Mouse (Mus musculus) CH12.LX (cell line): ENCODE data around the gene Ddx58. TPM values are rescaled to one million over a fixed set of nuclear protein-coding genes. Genes with fewer than 3 reads are reported as not detected.

ENCODE experiments used
- DNase-seq: peaks from one replicate; pipeline ENCODE4 v3.0.0-alpha.2; 2013; ENCODE audit errors: extremely low read depth
- H3K27ac ChIP-seq: 2 replicates; pipeline ENCODE4 v1.5.1; 2012; ENCODE audit warnings: low read depth, mild to moderate bottlenecking, control low read depth, moderate library complexity; ENCODE audit not compliant: insufficient read depth
- H3K27me3 ChIP-seq: replicated peaks from 2 replicates; pipeline ENCODE3; 2012; ENCODE audit warnings: inconsistent platforms
- H3K36me3 ChIP-seq, 2 experiments: replicated peaks in 1 of 2; 2 replicates each; pipeline versions ENCODE3 to v1.6.1; 2012; ENCODE audit warnings: inconsistent platforms in 1 of 2, low read length in 1 of 2, mild to moderate bottlenecking in 1 of 2, mixed read lengths in 1 of 2, moderate library complexity in 1 of 2; ENCODE audit not compliant: control insufficient read depth in 1 of 2, insufficient read depth in 1 of 2
- H3K4me1 ChIP-seq, 2 experiments: 2 replicates each; pipeline ENCODE4 v1.6.1; 2012; ENCODE audit warnings: inconsistent platforms in 1 of 2, moderate library complexity in 1 of 2; ENCODE audit not compliant: insufficient read depth in 2 of 2, control insufficient read depth in 1 of 2
- H3K4me2 ChIP-seq: 2 replicates; pipeline ENCODE4 v1.6.1; 2012; ENCODE audit warnings: low read depth, mild to moderate bottlenecking, control low read depth; ENCODE audit not compliant: poor library complexity, insufficient read depth, severe bottlenecking
- H3K4me3 ChIP-seq, 3 experiments: fragments of 150-350 bp in 1 of 3; sonication (generic) in 1 of 3; replicated peaks in 1 of 3; 2 replicates each; pipeline versions ENCODE3 to v1.5.1; 2011 to 2012; ENCODE audit warnings: low read depth in 2 of 3, low read length in 2 of 3, mild to moderate bottlenecking in 2 of 3, moderate library complexity in 2 of 3, control low read depth in 1 of 3, improper control_type of control experiment in 1 of 3, inconsistent platforms in 1 of 3, mixed read lengths in 1 of 3; ENCODE audit not compliant: poor library complexity in 1 of 3
- H3K79me2 ChIP-seq: replicated peaks from 2 replicates; pipeline ENCODE4 v1.6.1; 2012; ENCODE audit warnings: mild to moderate bottlenecking, moderate library complexity; ENCODE audit not compliant: control insufficient read depth, poor library complexity, insufficient read depth, severe bottlenecking; ENCODE audit errors: extremely low read depth
- H3K9ac ChIP-seq: 2 replicates; pipeline ENCODE4 v1.6.1; 2012; ENCODE audit warnings: low read depth, mild to moderate bottlenecking, control low read depth, moderate library complexity; ENCODE audit not compliant: insufficient read depth
- H3K9me3 ChIP-seq: replicated peaks from 2 replicates; pipeline ENCODE3; 2012; ENCODE audit warnings: low read length, inconsistent platforms, mixed read lengths
- BHLHE40 ChIP-seq: IDR thresholded peaks from 2 replicates; pipeline ENCODE4 v1.6.1; 2011; ENCODE audit warnings: mild to moderate bottlenecking, low read depth, low read length, improper control_type of control experiment
- CHD1 ChIP-seq: IDR thresholded peaks from 2 replicates; pipeline ENCODE4 v1.6.1; 2012; ENCODE audit warnings: low read depth, low read length, improper control_type of control experiment, inconsistent platforms
- CHD2 ChIP-seq: IDR thresholded peaks from 2 replicates; pipeline ENCODE4 v1.6.1; 2011; ENCODE audit warnings: low read length, improper control_type of control experiment
- CTCF ChIP-seq, 2 experiments: IDR thresholded peaks in 1 of 2; conservative IDR thresholded peaks in 1 of 2; 2 replicates each; pipeline ENCODE4 v1.5.1; 2011 to 2012; ENCODE audit warnings: low read depth in 2 of 2, low read length in 2 of 2, improper control_type of control experiment in 1 of 2, inconsistent platforms in 1 of 2, mild to moderate bottlenecking in 1 of 2, moderate library complexity in 1 of 2
- E2F4 ChIP-seq: IDR thresholded peaks from 2 replicates; pipeline ENCODE4 v1.6.1; 2011; ENCODE audit warnings: low read depth, low read length, improper control_type of control experiment; ENCODE audit not compliant: insufficient replicate concordance
- ELF1 ChIP-seq: IDR thresholded peaks from 2 replicates; pipeline ENCODE4 v1.6.1; 2014; ENCODE audit warnings: low read depth, mild to moderate bottlenecking, inconsistent platforms, low read length, improper control_type of control experiment
- EP300 ChIP-seq: IDR thresholded peaks from 2 replicates; pipeline ENCODE4 v1.6.1; 2011; ENCODE audit warnings: low read length, improper control_type of control experiment
- ETS1 ChIP-seq: conservative IDR thresholded peaks from 2 replicates; pipeline ENCODE4 v1.6.1; 2012; ENCODE audit warnings: low read depth, mild to moderate bottlenecking, inconsistent platforms, low read length, improper control_type of control experiment, moderate library complexity
- GABPA ChIP-seq: IDR thresholded peaks from 2 replicates; pipeline ENCODE4 v1.6.1; 2012; ENCODE audit warnings: low read depth, low read length, improper control_type of control experiment, inconsistent platforms; ENCODE audit not compliant: insufficient replicate concordance
- HCFC1 ChIP-seq: IDR thresholded peaks from 2 replicates; pipeline ENCODE4 v1.6.1; 2012; ENCODE audit warnings: low read depth, mild to moderate bottlenecking, inconsistent platforms, low read length, improper control_type of control experiment
- IRF4 ChIP-seq: IDR thresholded peaks from 2 replicates; pipeline ENCODE4 v1.6.1; 2014; ENCODE audit warnings: low read depth, mild to moderate bottlenecking, inconsistent platforms, low read length, improper control_type of control experiment
- JUN ChIP-seq: IDR thresholded peaks from 2 replicates; pipeline ENCODE4 v1.6.1; 2011; ENCODE audit warnings: low read depth, mild to moderate bottlenecking, low read length, improper control_type of control experiment, moderate library complexity; ENCODE audit not compliant: insufficient read depth
- JUND ChIP-seq: conservative IDR thresholded peaks from 2 replicates; pipeline ENCODE4 v1.6.1; 2011; ENCODE audit warnings: low read depth, low read length, improper control_type of control experiment
- KAT2A ChIP-seq: IDR thresholded peaks from 2 replicates; pipeline ENCODE4 v1.6.1; 2012; ENCODE audit warnings: low read length, improper control_type of control experiment, inconsistent platforms; ENCODE audit not compliant: insufficient replicate concordance
- MAFK ChIP-seq: IDR thresholded peaks from 2 replicates; pipeline ENCODE4 v1.6.1; 2011; ENCODE audit warnings: low read length, improper control_type of control experiment; ENCODE audit not compliant: insufficient replicate concordance
- MAX ChIP-seq: IDR thresholded peaks from 2 replicates; pipeline ENCODE4 v1.6.1; 2011; ENCODE audit warnings: low read length, improper control_type of control experiment
- MAZ ChIP-seq: IDR thresholded peaks from 2 replicates; pipeline ENCODE4 v1.6.1; 2012; ENCODE audit warnings: low read depth, mild to moderate bottlenecking, inconsistent platforms, low read length, improper control_type of control experiment, moderate library complexity
- MEF2A ChIP-seq: IDR thresholded peaks from 2 replicates; pipeline ENCODE4 v1.6.1; 2014; ENCODE audit warnings: low read depth, mild to moderate bottlenecking, inconsistent platforms, low read length, improper control_type of control experiment, borderline replicate concordance
- MXI1 ChIP-seq: IDR thresholded peaks from 2 replicates; pipeline ENCODE4 v1.6.1; 2011; ENCODE audit warnings: mild to moderate bottlenecking, low read depth, low read length, improper control_type of control experiment
- MYC ChIP-seq: IDR thresholded peaks from 2 replicates; pipeline ENCODE4 v1.6.1; 2011; ENCODE audit warnings: low read depth, mild to moderate bottlenecking, improper control_type of control experiment, low read length
- NELFE ChIP-seq: IDR thresholded peaks from 2 replicates; pipeline ENCODE4 v1.6.1; 2011; ENCODE audit warnings: low read depth, low read length, improper control_type of control experiment
- NRF1 ChIP-seq: IDR thresholded peaks from 2 replicates; pipeline ENCODE4 v1.6.1; 2014; ENCODE audit warnings: low read depth, mild to moderate bottlenecking, inconsistent platforms, low read length, improper control_type of control experiment, moderate library complexity
- PAX5 ChIP-seq: IDR thresholded peaks from 2 replicates; pipeline ENCODE4 v1.6.1; 2012; ENCODE audit warnings: low read length, inconsistent platforms, mixed read lengths
- POLR2A ChIP-seq: IDR thresholded peaks from 2 replicates; pipeline ENCODE4 v1.6.1; 2011; ENCODE audit warnings: low read depth, mild to moderate bottlenecking, improper control_type of control experiment, low read length
- POLR2AphosphoS2 ChIP-seq: IDR thresholded peaks from 2 replicates; pipeline ENCODE4 v1.6.1; 2011; ENCODE audit warnings: low read depth, low read length, improper control_type of control experiment
- RAD21 ChIP-seq: IDR thresholded peaks from 2 replicates; pipeline ENCODE4 v1.6.1; 2011; ENCODE audit warnings: low read depth, mild to moderate bottlenecking, low read length, improper control_type of control experiment, moderate library complexity
- RCOR1 ChIP-seq: conservative IDR thresholded peaks from 2 replicates; pipeline ENCODE4 v1.6.1; 2012; ENCODE audit warnings: low read depth, mild to moderate bottlenecking, inconsistent platforms, low read length, improper control_type of control experiment
- SIN3A ChIP-seq: IDR thresholded peaks from 2 replicates; pipeline ENCODE4 v1.6.1; 2012; ENCODE audit warnings: low read length, improper control_type of control experiment, inconsistent platforms
- SMC3 ChIP-seq: IDR thresholded peaks from 2 replicates; pipeline ENCODE4 v1.6.1; 2011; ENCODE audit warnings: low read depth, low read length, improper control_type of control experiment
- TBP ChIP-seq: conservative IDR thresholded peaks from 2 replicates; pipeline ENCODE4 v1.6.1; 2011; ENCODE audit warnings: low read depth, low read length, improper control_type of control experiment
- TCF12 ChIP-seq: IDR thresholded peaks from 2 replicates; pipeline ENCODE4 v1.6.1; 2014; ENCODE audit warnings: low read depth, mild to moderate bottlenecking, inconsistent platforms, low read length, improper control_type of control experiment
- UBTF ChIP-seq: IDR thresholded peaks from 2 replicates; pipeline ENCODE4 v1.6.1; 2012; ENCODE audit warnings: low read depth, mild to moderate bottlenecking, inconsistent platforms, low read length, improper control_type of control experiment, moderate library complexity
- USF1 ChIP-seq: IDR thresholded peaks from 2 replicates; pipeline ENCODE4 v1.6.1; 2014; ENCODE audit warnings: low read depth, mild to moderate bottlenecking, inconsistent platforms, low read length, improper control_type of control experiment
- USF2 ChIP-seq: conservative IDR thresholded peaks from 2 replicates; pipeline ENCODE4 v1.6.1; 2011; ENCODE audit warnings: low read depth, low read length, improper control_type of control experiment
- ZC3H11A ChIP-seq: IDR thresholded peaks from 2 replicates; pipeline ENCODE4 v1.6.1; 2012; ENCODE audit warnings: low read depth, mild to moderate bottlenecking, inconsistent platforms, low read length, improper control_type of control experiment
- ZKSCAN1 ChIP-seq: IDR thresholded peaks from 2 replicates; pipeline ENCODE4 v1.6.1; 2012; ENCODE audit warnings: low read depth, inconsistent platforms, low read length, improper control_type of control experiment, borderline replicate concordance
- ZMIZ1 ChIP-seq: IDR thresholded peaks from 2 replicates; pipeline ENCODE4 v1.6.1; 2012; ENCODE audit warnings: low read depth, mild to moderate bottlenecking, inconsistent platforms, low read length, improper control_type of control experiment
- ZNF384 ChIP-seq: IDR thresholded peaks from 2 replicates; pipeline ENCODE4 v1.6.1; 2012; ENCODE audit warnings: low read depth, low read length, improper control_type of control experiment, inconsistent platforms
- dilution Hi-C: fragments of 300-500 bp; cut with MboI; formaldehyde crosslinking; loops from 2 replicates; pipeline ENCODE4 v1.14.3; 2020; ENCODE audit warnings: low sequenced_read_pairs; ENCODE audit not compliant: extremely low pct_unique_long_range_greater_than_20kb, extremely low pct_ligation_motif_present
- in situ Hi-C: fragments of 300-500 bp; cut with MboI; formaldehyde crosslinking; loops from 3 replicates; pipeline ENCODE4 v1.14.3; 2019; ENCODE audit warnings: low sequenced_read_pairs, low pct_ligation_motif_present, low pct_unique_long_range_greater_than_20kb, mixed read lengths
- polyA plus RNA-seq: library from polyadenylated mRNA; unstranded; fragments of >175 nt; gene quantifications from 2 replicates; pipeline ENCODE4 v1.2.1, GENCODE M21; 2012; ENCODE audit warnings: low read depth; ENCODE audit not compliant: insufficient read length
- total RNA-seq, 2 experiments: library from RNA; depleted of rRNA; stranded (reverse); fragments of 300-350 nt in 1 of 2; fragments of >200 nt in 1 of 2; gene quantifications; 2 replicates each; pipeline ENCODE4 v1.2.3; 2012 to 2014

Ddx58 gene
- total and polyA plus RNA-seq, 3 experiments: 4.2 to 7.3 (median 6.6) TPM

DNA sequence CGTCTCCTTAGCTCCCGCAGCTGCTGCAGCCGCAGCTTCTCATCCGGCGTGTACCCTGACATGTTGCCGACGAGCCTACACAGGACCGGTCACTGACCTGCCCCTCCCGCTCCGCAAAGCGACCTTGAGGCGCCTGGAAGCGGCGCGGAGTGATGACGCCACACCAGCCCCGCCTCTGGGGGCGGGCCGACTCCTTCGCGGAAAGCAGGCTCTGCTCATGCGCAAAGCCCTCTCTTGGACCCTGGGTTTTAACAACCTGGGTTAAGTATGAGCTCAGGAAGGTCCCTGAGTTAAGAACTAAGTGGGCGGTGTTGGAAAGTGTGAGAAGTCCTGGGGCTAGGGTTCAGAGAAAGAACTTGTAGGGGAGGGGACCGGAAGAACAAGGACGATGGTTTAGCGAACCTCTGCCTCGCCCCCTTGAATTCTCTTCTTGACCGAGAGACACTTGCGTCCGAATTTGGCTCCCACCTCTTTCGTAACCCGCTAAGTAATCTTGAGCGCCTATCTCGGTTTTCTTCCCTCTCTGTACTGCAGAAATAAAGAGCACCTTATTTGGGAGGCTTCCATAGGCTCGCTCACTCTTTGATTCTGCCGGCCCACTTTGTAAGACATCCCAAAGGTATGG lies 39.8 kb upstream of the Ddx58 start, which contains the start of gene Ndufb6:
Gene Ndufb6, minus strand, starts transcription at position 146 of the 625 bp plus-strand sequence.
- Histone ChIP-seq H3K27ac (peak within 1 kb of the TSS; percentile 69; the same call in 1 of the 2 replicates), H3K79me2 (peaks cover 13% of the 10 kb centered on the region), H3K4me1 (peaks cover 4 to 23% of the 10 kb centered on the region in 2 experiments), H3K27me3 (no peaks in the 10 kb centered on the region), H3K36me3 (peaks cover 12 to 27% of the 10 kb centered on the region in 2 experiments), H3K4me3 (peak within 1 kb of the TSS; percentile 87 to 99 (median 96)), H3K4me2 (peak within 1 kb of the TSS; percentile 98), H3K9me3 (no peaks in the 10 kb centered on the region), H3K9ac (peak within 1 kb of the TSS; percentile 95)
- in situ Hi-C loops: no loop called here
- dilution Hi-C loops: no loop called here
- peak; percentile 95 for DNase-seq
- TF ChIP-seq KAT2A (peak; percentile 64; the same call in 1 of the 2 replicates), NELFE (peak; percentile 93), HCFC1 (peak; percentile 86), SIN3A (peak; percentile 97), USF1 (no peak), TCF12 (peak; percentile 89), RAD21 (no peak), PAX5 (no peak), UBTF (no peak), JUND (peak; percentile 75), POLR2A (peak; percentile 89), ELF1 (peak; percentile 86), MEF2A (0 out of 2 replicates have a peak, but pooled peaks have one; percentile 43), ZC3H11A (no peak), NRF1 (peak; percentile 97), ZKSCAN1 (no peak), USF2 (no peak), CHD2 (no peak), MYC (peak; percentile 75; the same call in 1 of the 2 replicates), ZMIZ1 (peak; percentile 88), CTCF (conservative IDR thresholded peaks at IDR 0.05 in 1 of 2, IDR thresholded peaks at IDR 0.05 in 1 of 2; ENCODE audit: low read depth in 2 of 2, low read length in 2 of 2) (no peak), EP300 (no peak), BHLHE40 (no peak), SMC3 (no peak), ETS1 (0 out of 2 replicates have a peak, but pooled peaks have one; percentile 15), GABPA (no peak), MAX (peak; percentile 65; the same call in 1 of the 2 replicates), POLR2AphosphoS2 (peak; percentile 82), CHD1 (no peak), TBP (peak; percentile 78; the same call in 1 of the 2 replicates), MXI1 (peak; percentile 97), MAZ (peak; percentile 98), MAFK (no peak), JUN (peak; percentile 26; the same call in 1 of the 2 replicates), IRF4 (peak; percentile 69), RCOR1 (no peak), E2F4 (no peak), ZNF384 (no peak)
